Mouse (Mus musculus) left cerebral cortex, postnatal 25 days (tissue): ENCODE measurements around the gene Trmt44. TPM values are rescaled to one million over a fixed set of nuclear protein-coding genes. Genes with fewer than 3 reads are reported as not detected.

Experiments used
- DNase-seq, 2 experiments: peaks; one replicate each; pipeline ENCODE4 v3.0.0; 2022; ENCODE audit warnings: low spot score in 2 of 2, mixed read lengths in 1 of 2
- intact Hi-C: fragments of 180-260 bp; cut with DNase I; formaldehyde crosslinking; loops from one replicate; pipeline ENCODE4 v1.15.1; 2025
- total RNA-seq, 2 experiments: library from RNA; stranded (reverse); gene quantifications; 2 replicates each; pipeline ENCODE4 v1.2.3; 2021

The Trmt44 gene
- 1 to 10 TPM; 7.6 to 8.7 TPM for total RNA-seq

DNA sequence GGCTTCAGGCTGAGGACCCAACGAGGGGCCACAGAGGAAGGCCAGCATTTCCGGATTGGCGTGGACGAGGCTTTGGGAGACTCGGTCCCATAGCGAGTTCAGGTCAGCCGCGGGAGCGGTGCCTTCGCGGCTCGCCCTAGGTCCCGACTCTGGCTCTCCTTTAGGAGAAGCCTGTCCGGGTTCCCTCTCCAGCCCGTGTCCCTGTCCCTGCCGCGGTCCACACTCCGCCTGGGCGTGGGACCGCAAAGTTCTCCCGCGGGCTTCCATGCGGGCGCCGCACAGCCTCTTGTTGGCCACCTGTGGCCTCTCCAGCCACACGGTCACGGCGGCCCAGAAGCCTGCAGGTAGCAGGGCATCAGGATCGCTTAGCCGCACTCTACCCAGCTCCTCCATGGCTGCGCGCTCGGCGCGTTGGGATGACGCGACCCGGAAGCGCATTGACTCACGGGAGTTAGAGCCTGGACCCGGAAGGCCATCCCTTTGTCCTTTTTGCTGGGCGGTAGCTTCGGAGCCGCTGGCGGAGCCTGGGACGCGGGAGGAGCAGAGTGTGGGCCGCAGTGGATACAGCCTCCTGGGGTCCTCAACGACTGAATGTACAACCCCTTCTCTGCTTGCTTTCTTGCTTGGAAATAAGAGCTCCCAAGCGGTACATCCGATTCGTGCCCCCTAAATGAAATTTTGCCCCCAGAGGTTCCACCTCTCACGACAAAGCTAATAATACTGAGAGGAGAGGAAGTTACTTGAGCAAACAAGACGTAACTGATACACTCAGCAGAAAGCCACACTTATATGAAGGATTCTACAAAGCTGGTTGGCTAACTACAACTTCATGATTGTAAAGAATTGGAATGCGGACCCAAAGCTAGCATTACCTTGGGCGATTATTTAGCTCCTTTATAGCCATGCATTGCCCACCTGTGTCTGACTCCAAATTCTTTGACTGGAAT, at the start of gene Trmt44:
Gene Trmt44, minus strand, starts transcription at position 418 of the 947 bp plus-strand sequence.
- intact Hi-C loops = loop anchor here (1.0 kb wide), 1 partner anchor 8 kb away; the partner anchor contains the start of gene Acox3
- DNase-seq = peak; percentile 94 to 96

DNA sequence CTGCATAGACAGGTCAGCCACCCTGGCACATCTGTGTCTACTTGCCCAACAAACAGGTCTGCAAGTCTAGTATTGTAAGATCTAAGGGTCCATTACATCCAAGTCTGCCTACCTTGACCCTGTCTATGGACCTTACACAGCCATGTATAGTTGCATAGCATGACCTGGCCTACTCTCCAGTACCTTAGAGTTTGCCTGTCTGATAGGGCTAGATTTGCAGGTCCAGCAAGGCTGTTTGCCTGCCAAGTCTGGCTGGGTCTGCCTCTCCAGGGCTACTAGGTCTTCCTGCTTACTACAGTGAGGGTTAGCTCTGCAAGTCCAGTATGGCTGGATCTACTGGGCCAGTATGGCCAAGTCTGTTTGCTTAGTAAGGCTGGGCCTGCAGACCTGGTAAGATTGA, 49.0 kb upstream of the Trmt44 start:
- no peak for DNase-seq
- intact Hi-C loops = no loop called here

DNA sequence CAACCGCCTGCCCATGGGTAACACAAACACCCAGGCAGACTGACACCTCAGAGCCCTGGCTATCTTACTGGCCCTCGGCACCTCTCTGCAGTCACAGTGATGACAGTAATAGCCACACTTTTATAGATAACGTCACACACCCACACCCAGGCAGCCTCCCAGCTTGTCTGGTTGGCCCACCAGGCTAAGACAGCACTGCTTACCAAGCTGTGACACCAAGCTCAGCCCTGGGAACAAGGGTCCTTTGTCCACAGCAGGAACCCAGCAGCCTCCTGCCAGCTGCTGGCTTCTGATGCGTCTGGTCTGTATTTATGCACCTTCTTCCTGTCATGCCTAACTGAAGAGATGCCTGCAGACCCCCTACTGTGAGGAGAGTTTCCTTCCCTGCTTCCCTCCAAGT, 46.2 kb upstream of the Trmt44 start:
- DNase-seq = no peak
- intact Hi-C loops = no loop called here

DNA sequence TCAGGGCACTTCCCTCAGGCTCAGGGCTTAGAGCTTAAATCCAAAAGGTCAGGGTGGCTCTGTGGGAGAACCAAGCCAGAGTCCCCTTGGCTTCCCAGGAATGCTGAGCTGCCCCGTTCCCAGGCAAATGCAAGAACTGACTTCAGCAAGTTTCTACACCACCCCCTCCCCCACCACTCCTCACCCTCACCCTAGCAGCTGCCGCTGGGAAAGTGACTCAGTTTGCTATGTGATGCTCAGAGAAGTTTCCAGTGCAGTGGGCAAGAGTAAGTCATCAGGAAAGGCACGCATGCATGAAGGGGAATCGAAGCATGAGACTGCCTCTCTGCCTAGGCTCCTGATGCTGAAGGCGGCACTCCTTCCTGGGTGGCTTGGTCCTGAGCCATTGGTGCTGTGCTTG, 42.1 kb upstream of the Trmt44 start:
- DNase-seq = no peak

DNA sequence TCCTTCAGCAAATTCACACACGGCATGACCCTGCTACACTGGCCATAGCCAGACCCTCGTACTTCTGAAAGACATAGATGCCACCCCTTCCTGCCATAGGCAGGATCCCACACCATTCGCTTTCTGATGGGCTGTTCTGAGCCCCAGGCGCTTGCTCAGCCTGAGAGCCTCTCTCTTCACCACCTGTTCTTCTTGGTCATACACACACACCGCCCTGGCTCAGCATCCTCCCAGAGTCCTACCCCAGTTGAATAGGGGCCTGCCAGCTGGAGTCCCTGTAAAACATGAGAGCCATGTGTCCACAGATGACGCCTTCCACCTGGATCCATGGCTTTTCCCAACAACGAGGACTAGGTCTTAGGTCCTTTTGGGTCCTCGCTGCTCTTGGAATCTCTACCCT, 37.9 kb upstream of the Trmt44 start:
- intact Hi-C loops = no loop called here
- DNase-seq = no peak

More for the DNA sequence above, 42.1 kb upstream of the Trmt44 start:
- intact Hi-C loops = no loop called here

DNA sequence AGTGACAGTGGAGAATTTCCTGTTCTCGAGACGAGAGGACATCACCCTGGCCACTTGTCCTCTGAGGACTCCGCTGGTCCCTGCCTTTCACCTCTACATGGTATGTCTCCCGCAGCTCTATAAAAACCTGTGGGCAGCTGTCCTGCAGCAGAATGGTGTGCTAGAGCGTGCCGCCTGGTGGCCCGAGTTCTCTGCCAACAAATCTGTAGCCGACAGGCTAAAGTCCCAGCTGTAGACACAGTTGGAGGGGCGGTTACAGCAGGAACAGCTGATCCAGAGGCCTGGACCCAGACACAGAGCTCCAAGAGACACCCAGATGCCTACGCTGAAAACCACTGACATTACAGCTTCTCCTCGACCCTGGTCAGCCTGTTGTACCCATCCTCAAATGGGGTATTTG, 37.0 kb upstream of the Trmt44 start:
- no peak for DNase-seq
- intact Hi-C loops = no loop called here

DNA sequence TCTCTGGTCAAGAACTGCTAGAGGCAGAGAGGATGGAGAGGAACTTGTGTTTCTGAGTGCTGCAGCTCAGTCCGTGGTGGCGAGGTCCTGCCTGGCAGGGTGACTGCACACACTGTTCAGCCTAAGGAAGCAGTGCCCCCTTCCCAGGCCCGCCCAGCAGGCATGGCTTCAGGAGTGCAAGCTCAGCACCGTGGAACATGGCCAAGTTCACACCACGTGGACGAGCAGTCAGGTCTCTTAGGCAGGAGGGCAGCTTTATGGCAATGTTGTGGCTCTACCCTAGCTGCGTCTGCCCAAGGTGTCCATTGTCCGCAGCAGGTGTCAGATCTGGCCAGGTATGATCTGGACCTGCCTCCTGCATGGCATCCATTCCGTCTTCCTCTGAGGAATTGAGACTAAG, 36.3 kb upstream of the Trmt44 start:
- intact Hi-C loops = no loop called here
- no peak for DNase-seq

DNA sequence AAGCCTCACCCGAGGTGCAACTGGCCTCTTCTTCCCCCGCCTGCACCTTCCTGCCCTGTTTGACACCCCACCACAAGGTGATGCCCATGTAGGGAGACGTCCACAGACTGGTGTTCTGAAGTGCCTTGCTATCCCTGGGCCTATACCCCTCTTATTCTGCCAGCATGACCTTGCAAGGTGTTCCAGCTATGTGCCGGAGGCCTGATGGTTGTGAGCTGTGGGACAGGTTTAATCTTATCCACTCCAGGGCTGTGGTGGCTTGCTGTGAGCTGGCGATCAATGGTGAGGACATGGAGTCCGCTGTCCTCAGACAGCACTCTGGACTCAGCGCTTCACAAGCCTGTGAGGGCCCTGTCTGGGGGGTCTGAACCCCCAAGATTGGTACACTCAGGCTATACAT, 35.5 kb upstream of the Trmt44 start:
- intact Hi-C loops = no loop called here
- no peak for DNase-seq

DNA sequence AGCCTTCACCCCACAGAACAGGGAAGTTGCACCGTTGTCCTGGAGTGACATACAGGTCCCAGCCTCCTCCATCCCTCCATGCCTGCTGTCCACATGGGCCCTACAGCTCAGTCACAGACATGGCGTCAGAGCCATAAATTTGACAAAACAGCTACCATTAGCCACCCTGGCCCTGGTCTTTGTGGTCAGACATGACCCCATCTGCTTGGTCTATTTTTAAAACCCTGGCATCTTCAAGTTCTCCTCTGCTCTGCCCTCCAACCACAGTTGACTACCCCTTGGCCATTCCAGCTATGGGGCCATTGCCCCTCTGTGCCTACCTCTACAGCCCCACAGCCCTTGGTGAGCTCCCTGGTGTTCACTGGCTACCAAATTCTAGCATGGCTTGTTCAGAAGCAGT, 35.1 kb upstream of the Trmt44 start:
- no peak for DNase-seq
- intact Hi-C loops = no loop called here

DNA sequence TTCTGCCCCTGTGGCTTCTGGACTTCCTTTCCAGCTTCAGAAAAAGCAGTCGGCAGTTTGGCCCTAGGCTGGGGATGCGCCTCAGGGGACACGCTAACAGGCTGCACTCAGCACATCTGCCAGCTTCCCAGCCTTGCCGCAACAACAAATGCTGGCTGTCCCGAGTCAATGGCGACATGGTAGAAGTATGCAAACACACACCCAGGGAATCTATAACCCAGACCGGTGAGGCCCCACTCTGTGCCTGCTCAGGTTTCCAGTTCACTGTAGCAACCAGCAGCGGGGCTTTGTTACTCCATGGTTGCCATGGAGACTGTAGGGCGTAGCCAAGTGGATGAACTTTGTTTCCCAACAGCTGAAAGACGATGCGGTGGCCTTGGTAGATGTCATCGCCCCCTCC, 34.5 kb upstream of the Trmt44 start:
- DNase-seq = no peak
- intact Hi-C loops = no loop called here

DNA sequence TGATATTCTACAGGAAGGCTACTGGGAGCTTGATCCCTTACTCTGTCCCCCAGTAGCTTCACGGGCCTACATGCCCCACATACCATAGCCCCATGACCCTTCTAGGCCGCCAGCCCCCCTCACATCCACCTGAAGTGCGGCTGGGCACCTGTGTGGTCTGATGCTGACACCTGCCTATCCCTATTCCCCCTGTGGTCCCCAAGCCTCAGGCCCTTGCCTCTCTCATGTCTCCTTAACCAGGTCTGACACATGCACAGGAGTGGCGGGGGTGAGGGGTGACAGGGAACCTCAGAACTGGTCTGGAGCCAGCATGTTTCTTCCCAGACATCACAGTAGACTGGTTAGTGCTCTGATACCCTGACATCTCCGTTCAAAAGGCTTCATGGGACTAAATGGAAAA, 33.7 kb upstream of the Trmt44 start:
- no peak for DNase-seq
- intact Hi-C loops = no loop called here

DNA sequence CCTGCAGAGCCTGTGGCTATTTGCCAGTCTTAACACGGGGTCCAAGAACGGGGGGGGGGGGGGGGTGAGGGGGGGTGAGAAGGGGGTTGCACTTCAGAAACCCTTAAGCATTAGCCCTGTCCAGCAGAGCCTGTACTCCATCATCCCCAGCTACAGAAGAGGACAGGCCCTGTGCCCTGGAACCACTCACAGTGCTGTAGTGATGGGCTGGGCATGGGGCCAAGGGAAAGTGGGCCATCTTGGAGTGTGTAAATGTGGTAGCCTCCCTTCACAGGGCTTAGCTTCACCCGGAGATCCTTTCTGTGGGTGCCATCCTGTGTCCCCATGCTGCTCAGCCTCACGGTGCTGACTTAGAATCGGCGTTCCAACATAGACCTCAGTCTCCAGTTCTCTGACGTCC, 32.9 kb upstream of the Trmt44 start:
- intact Hi-C loops = no loop called here
- peak in 1 of 2 experiments; percentile 15 for DNase-seq

DNA sequence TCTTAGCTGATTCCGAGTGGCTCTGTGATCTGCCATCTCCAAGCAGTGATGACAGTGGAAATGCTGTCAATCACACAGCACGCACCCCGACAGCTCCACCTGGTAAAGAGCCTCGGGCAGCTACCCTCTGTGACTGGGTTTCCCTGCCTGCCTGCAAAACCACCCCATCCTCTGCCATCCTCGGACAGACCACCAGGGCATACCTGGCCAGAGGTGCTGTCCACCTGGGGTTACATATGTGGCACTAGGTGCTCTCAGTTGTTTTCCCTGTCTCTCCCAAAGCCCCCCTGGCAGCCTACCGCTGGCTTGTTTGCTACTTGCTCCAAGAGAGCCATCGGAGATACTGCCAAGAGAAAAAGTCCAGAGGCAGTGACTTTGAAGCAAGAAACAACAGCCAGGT, 31.9 kb upstream of the Trmt44 start:
- intact Hi-C loops = no loop called here
- DNase-seq = no peak

DNA sequence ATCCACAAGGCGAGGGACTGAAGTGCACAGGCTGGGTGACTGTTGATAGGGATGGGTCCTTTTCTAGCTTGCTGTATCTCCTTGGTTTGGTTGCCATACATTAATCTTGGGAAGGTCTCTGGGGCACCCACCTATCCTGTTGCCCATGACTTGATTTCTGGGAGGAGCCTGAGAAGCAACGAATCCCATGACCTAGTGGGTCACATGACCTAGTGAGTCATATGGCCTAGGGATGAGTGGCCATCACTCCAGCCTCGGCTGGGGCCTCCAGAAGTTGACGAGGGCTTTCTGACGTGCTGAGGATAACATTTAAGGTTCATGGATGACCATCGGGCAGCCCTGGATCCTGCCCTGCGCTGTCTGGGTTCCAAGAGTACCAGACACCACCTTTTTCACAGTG, 30.5 kb upstream of the Trmt44 start:
- intact Hi-C loops = no loop called here
- DNase-seq = no peak

DNA sequence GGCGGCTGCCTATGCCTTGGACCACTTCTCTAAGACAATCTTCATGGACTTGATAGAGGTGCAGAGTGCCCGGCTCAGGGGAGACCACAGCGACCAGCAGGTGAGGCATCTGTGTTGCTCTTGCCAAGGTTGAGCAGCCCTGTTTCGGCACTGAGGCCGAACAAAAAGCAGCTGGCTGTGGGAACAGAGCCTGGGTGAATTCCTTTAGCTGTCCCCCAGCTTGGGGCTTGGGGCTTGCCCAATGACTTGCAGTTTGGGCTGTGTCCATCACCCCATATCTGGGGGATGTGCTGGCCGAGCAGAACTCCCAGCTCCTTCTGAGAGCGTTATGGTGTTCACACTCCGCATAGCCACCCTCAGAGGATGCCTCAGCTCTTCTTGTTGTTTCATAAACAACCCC, 26.7 kb upstream of the Trmt44 start:
- intact Hi-C loops = no loop called here
- DNase-seq = no peak

DNA sequence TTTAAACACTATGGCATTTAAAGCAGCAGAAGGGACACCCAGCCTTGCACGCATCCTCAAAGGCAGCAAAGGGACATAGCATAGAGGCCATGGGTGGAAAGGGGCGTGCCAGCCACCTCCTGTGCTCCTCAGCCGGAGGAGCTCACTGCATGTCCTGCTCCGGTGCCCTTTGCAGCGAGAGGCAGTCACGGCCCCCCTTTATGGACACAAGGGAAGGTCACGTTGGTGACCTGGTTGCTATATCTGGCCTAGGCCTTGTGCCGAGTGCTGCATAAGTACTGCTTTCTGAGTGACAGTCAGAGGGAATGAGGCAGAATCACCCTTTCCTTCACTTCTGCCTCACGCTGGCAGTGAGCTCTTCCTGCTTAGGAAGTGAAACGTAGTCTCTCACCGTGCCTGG, 25.4 kb upstream of the Trmt44 start:
- DNase-seq = no peak
- intact Hi-C loops = no loop called here

DNA sequence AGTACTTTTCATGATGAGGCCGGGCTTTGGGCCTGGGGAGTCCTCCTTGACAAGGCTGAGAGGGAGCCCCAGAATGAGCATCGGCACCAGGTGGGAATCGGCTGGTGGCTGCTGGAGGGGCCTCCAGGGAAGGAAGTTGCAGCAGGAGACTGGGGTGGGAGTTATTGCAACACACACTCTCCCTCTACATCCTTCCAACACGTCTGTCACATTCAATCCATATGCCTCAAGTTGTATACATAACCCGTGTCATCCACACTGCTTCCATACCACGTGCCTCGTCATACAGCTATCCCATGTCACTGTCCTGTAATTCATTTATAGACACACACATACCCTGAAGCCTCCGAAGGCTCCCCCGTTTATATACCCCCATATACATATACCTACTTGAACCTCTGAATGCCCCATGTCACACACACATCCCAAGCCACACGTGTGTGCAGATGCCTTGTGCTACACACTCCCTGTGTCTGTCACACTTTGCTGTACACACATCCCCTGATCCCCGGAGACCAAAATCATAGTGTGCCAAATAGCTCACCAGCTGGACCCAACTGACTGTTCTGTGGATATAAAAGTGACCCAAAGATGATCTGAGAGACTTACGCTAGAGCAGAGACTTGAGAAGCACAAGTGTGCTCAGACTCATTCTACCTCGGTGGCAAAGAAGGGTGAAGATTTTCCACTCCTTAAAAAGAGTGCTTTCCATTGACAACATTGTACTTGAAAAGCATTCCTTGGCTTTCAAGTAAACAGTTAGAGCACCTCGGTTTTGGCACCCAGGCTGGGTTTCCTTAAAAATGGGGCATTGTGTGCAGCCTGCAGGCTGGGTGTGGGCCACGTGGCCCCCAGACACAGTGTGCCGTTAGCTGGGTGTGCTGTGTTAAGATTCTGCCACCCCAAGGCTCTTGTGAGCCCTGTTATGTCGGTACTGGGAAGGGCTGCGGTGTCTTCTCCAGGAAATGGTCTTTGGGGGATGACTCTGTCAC, 21.6 kb upstream of the Trmt44 start:
- no peak for DNase-seq
- intact Hi-C loops = loop anchor here (1.0 to 5.0 kb wide), 2 partner anchors 85 to 156 kb away; no protein-coding TSS in a partner anchor

DNA sequence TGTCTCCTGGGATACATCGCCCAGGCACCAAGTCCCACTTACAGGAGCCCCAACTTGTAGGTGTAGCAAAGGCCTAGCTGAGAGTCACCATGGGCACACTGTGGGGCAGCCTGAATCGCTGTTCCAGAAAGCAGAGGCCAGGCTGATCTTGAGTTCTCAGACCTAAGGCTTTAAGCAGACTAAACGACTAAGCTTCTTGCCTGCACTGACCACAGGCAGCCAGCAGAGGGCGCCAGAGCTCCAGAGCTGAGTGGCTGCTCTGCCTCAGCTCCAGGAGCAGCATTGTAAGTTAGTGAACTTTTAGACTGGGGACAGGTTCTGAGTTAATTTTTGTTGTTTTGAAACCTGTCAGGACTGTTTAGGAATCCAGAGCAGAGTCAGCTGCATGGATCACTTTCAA, 20.8 kb upstream of the Trmt44 start:
- DNase-seq = peak; percentile 75 to 82
- intact Hi-C loops = loop anchor here (1.0 to 5.0 kb wide), 3 partner anchors 86 to 157 kb away; no protein-coding TSS in a partner anchor

DNA sequence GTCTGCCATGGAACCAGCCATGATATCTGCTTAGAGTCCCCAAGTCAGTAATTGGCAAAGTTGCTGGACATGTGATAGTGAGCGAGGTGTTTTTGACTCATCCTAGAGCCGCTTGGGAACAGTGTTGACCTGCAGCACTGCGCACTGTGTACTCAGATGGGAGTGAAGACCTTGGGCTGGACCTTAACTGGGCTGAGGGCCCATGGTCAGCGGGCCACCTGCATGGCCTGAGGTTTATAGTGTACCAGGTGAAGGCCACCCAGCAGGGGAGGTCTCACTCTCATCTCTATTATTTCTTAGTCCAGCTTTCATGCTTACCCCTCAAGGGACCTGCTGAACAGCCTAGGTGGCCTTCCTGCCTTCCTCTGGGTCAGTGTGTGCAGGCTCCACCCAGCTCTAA, 19.9 kb upstream of the Trmt44 start:
- DNase-seq = no peak
- intact Hi-C loops = loop anchor here (2.0 to 5.0 kb wide), 2 partner anchors 118 to 158 kb away; no protein-coding TSS in a partner anchor

DNA sequence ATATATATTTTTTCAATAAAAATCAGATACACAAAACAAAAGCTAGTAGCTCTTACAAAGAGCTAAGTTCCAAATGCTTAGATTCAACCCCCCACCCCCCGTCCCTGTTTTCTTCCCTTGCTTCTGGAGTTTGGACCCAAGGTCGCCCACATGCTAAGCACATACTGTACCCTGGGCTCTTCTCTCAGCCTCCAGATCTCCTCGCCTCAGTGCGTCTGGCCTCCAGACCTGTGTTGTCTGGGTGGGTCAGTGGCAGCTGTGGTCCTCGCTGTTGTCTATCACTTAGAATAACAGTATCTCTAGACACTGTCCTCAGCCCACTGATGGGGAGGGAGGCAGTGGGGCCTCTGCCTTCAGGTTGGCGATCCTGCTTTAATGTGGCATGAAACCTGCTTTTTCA, 18.4 kb upstream of the Trmt44 start:
- intact Hi-C loops = no loop called here
- no peak for DNase-seq
